Mouse (Mus musculus): ENCODE measurements around the gene Foxk1. TPM values are rescaled to one million over a fixed set of nuclear protein-coding genes. Genes with fewer than 3 reads are reported as not detected.

Foxk1 gene
- polyA plus RNA-seq, 1 experiment = 8.2 TPM

DNA sequence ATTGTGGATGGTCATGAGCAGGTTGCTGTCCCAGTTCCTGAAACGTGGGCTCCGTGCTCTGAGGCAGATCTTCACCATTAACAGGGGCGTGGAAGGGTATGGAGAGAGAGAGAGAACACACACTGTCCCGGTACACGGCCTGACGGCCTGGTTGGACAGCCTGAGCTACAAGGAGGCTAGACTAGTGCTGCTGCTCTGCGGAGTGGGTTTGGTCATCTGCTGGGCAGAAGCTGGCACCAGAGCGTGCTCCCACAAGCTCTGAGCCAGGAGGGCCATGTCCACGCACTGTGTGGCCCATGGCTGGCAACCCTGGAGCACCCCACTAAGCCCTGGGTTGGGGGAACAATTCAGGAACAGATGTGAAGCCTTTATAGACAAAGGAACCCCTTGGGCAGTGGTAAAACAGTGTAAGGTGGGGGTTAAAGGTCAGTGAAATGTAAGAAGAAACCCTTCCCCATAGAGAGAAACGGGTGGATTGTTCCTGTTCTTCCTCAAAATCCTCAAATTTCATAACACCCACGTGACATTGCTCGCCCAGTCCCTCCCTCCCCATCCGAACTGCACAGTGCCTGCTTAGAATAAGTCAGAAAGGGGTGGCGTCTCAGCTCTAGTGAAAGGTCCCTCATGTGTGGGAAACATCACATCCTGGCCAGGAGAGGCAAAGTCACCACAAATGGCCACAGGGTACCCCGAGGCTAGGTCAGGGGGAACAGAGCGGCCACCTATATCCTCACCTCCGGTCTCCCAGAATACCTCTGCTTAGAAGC is 57.7 kb downstream of the Foxk1 start:
- peak; percentile 23 for TF ChIP-seq USF1 (IDR thresholded peaks at IDR 0.05; ENCODE audit: low read depth)
- TF ChIP-seq FOSL1 (IDR thresholded peaks at IDR 0.05; ENCODE audit: insufficient read depth, low read length, poor library complexity, severe bottlenecking) = no peak
- Histone ChIP-seq H3K79me2 (ENCODE audit: control insufficient read depth, insufficient read depth) (no peaks in the 10 kb centered on the region), H3K27me3 (ENCODE audit: control insufficient read depth, insufficient read depth, insufficient read length) (no peaks in the 10 kb centered on the region), H3K36me3 (ENCODE audit: control insufficient read depth, insufficient read depth) (no peaks in the 10 kb centered on the region), H3K4me3 (ENCODE audit: insufficient read depth, poor library complexity, severe bottlenecking) (no peak overlapping the region), H3K79me3 (ENCODE audit: low read depth) (no peaks in the 10 kb centered on the region), H3ac (ENCODE audit: control insufficient read depth, insufficient read length, low read depth) (peak overlapping the region; percentile 41)

- H3K36me3 ChIP-seq (ENCODE audit: control insufficient read depth, insufficient read depth) = no peaks in the 10 kb centered on the region
- H3K4me3 ChIP-seq (ENCODE audit: insufficient read depth, poor library complexity, severe bottlenecking) = no peak overlapping the region
- no peaks in the 10 kb centered on the region for H3K79me3 ChIP-seq (ENCODE audit: low read depth)
- no peak overlapping the region for H3ac ChIP-seq (ENCODE audit: control insufficient read depth, insufficient read length, low read depth)
- no peak for TF ChIP-seq FOSL1 (IDR thresholded peaks at IDR 0.05; ENCODE audit: insufficient read depth, low read length, poor library complexity, severe bottlenecking)
- no peak for TF ChIP-seq USF1 (IDR thresholded peaks at IDR 0.05; ENCODE audit: low read depth)
- no peak for TF ChIP-seq MYOD1 (IDR thresholded peaks at IDR 0.05; ENCODE audit: control insufficient read depth, insufficient read length, low read depth)
- TF ChIP-seq MAX (IDR thresholded peaks at IDR 0.05) = no peak
- TF ChIP-seq MYOG (IDR thresholded peaks at IDR 0.05; ENCODE audit: control insufficient read depth, extremely low read depth, insufficient read length) = no peak
- no peak for TF ChIP-seq CEBPB (IDR thresholded peaks at IDR 0.05; ENCODE audit: low read depth)
- no peak for TF ChIP-seq CTCF (IDR thresholded peaks at IDR 0.05; ENCODE audit: control insufficient read depth, insufficient read depth, insufficient read length)
- no peaks in the 10 kb centered on the region for H3K27me3 ChIP-seq (ENCODE audit: control insufficient read depth, insufficient read depth, insufficient read length)
- no peaks in the 10 kb centered on the region for H3K79me2 ChIP-seq (ENCODE audit: control insufficient read depth, insufficient read depth)
These were observed 58.5 kb downstream of the Foxk1 start for GRCm38 (mm10) chr5:142459834-142460233.

DNA sequence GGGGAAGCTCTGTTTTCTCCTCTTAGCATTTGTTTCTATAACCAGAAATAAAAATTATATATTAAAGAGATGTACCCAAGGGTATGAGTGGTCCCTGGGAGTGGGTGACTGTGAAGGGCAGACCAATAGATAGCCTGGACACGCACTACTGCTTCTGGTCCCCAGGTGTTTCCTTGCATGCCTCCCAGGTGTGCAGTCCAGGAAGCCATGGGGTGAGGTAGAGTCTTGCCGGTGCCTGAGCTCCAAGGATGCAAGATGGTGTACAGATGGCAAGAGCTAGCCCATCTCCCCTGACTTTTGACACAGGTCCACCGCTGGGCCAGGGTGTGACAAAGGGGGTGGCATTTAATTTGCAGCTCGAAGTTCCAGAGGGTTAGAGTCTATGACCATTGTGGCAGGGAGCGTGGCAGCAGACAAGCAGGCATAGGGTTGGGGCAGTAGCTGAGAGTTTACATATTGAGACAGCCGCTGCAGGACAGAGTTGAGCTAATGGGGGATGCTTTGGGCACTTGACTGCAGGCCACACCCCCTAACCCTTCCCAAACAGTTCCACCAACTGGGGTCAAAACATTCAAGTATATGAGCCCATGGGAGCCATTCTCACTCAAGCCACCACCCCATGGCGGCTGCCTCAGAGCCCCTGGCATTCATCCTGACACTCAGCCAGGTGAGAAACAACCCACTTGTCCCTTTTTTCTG is 60.8 kb downstream of the Foxk1 start:
- no peak for TF ChIP-seq MYOD1 (IDR thresholded peaks at IDR 0.05; ENCODE audit: control insufficient read depth, insufficient read length, low read depth)
- no peak for TF ChIP-seq CEBPB (IDR thresholded peaks at IDR 0.05; ENCODE audit: low read depth)
- no peak for TF ChIP-seq USF1 (IDR thresholded peaks at IDR 0.05; ENCODE audit: low read depth)
- TF ChIP-seq FOSL1 (IDR thresholded peaks at IDR 0.05; ENCODE audit: insufficient read depth, low read length, poor library complexity, severe bottlenecking) = no peak
- no peak for TF ChIP-seq MYOG (IDR thresholded peaks at IDR 0.05; ENCODE audit: control insufficient read depth, extremely low read depth, insufficient read length)
- TF ChIP-seq CTCF (IDR thresholded peaks at IDR 0.05; ENCODE audit: control insufficient read depth, insufficient read depth, insufficient read length) = no peak
- Histone ChIP-seq H3K79me2 (ENCODE audit: control insufficient read depth, insufficient read depth) (no peaks in the 10 kb centered on the region), H3ac (ENCODE audit: control insufficient read depth, insufficient read length, low read depth) (no peak overlapping the region), H3K36me3 (ENCODE audit: control insufficient read depth, insufficient read depth) (no peaks in the 10 kb centered on the region), H3K27me3 (ENCODE audit: control insufficient read depth, insufficient read depth, insufficient read length) (no peaks in the 10 kb centered on the region), H3K4me3 (ENCODE audit: insufficient read depth, poor library complexity, severe bottlenecking) (no peak overlapping the region), H3K79me3 (ENCODE audit: low read depth) (no peaks in the 10 kb centered on the region)

GRCm38 (mm10) chr5:142462641-142462948 is 61.3 kb downstream of the Foxk1 start:
- H3K36me3 ChIP-seq (ENCODE audit: control insufficient read depth, insufficient read depth) = no peaks in the 10 kb centered on the region
- H3K27me3 ChIP-seq (ENCODE audit: control insufficient read depth, insufficient read depth, insufficient read length) = no peaks in the 10 kb centered on the region
- TF ChIP-seq CEBPB (IDR thresholded peaks at IDR 0.05; ENCODE audit: low read depth) (no peak), MYOD1 (IDR thresholded peaks at IDR 0.05; ENCODE audit: control insufficient read depth, insufficient read length, low read depth) (no peak), FOSL1 (IDR thresholded peaks at IDR 0.05; ENCODE audit: insufficient read depth, low read length, poor library complexity, severe bottlenecking) (no peak)
- no peaks in the 10 kb centered on the region for H3K79me2 ChIP-seq (ENCODE audit: control insufficient read depth, insufficient read depth)
- no peak overlapping the region for H3ac ChIP-seq (ENCODE audit: control insufficient read depth, insufficient read length, low read depth)
- no peaks in the 10 kb centered on the region for H3K79me3 ChIP-seq (ENCODE audit: low read depth)
- H3K4me3 ChIP-seq (ENCODE audit: insufficient read depth, poor library complexity, severe bottlenecking) = no peak overlapping the region

DNA sequence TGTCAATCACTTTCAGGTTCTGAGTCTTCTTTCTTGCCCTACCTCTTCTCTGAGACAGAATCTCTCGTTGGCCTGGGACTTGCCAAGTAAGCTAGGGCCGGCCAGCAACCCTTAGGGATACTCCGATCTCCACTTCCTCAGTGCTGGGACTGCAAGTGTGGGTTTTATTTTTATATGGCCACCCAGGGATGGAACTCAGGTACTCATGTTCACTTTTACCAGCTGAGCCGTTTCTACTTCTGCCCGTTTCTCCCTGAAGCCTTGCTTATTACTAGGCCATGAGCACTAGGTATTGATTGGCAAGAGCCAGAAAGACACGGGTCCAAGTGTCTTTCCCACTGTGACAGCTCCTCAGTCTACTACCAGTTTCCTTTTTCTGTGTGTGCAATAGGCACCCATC is 61.7 kb downstream of the Foxk1 start:
- Histone ChIP-seq H3K27me3 (ENCODE audit: control insufficient read depth, insufficient read depth, insufficient read length) (no peaks in the 10 kb centered on the region), H3K36me3 (ENCODE audit: control insufficient read depth, insufficient read depth) (no peaks in the 10 kb centered on the region), H3ac (ENCODE audit: control insufficient read depth, insufficient read length, low read depth) (no peak overlapping the region), H3K4me3 (ENCODE audit: insufficient read depth, poor library complexity, severe bottlenecking) (no peak overlapping the region), H3K79me2 (ENCODE audit: control insufficient read depth, insufficient read depth) (no peaks in the 10 kb centered on the region), H3K79me3 (ENCODE audit: low read depth) (no peaks in the 10 kb centered on the region)
- TF ChIP-seq USF1 (IDR thresholded peaks at IDR 0.05; ENCODE audit: low read depth) (no peak), MYOD1 (IDR thresholded peaks at IDR 0.05; ENCODE audit: control insufficient read depth, insufficient read length, low read depth) (no peak), MAX (IDR thresholded peaks at IDR 0.05) (no peak), CTCF (IDR thresholded peaks at IDR 0.05; ENCODE audit: control insufficient read depth, insufficient read depth, insufficient read length) (no peak), MYOG (IDR thresholded peaks at IDR 0.05; ENCODE audit: control insufficient read depth, extremely low read depth, insufficient read length) (no peak), FOSL1 (IDR thresholded peaks at IDR 0.05; ENCODE audit: insufficient read depth, low read length, poor library complexity, severe bottlenecking) (no peak)
